Mouse (Mus musculus): ENCODE measurements around the gene Lgals1. TPM values are rescaled to one million over a fixed set of nuclear protein-coding genes. Genes with fewer than 3 reads are reported as not detected.

Lgals1 gene
- polyA plus RNA-seq, 1 experiment from 2014 or later = 397 TPM

DNA sequence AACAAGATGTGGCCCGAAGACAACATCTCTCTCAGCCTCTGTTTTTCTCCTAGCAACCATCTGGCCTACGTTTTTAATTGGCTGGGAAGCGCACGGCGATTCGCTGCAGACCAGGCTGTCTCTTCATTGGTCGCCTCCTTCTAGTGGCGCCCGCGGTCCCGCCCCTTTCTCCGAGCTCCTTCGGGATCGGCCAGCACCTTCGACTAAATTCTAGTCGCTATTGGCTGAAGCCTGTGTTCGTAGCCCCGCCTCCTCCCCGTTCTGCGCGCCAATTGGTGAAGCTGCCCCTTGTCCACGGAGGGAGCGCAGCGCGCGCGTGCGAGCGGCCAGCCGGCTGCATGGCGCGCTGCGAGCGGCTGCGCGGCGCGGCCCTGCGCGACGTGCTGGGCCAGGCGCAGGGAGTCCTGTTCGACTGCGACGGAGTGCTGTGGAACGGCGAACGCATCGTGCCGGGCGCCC is 12.9 kb upstream of the Lgals1 start, which contains the start of gene Pdxp:
Gene Pdxp, plus strand, starts transcription at position 288 of the 459 bp plus-strand sequence.
- H3K4me2 ChIP-seq = peak within 1 kb of the TSS; percentile 100
- 0 out of 2 replicates have a peak, but pooled peaks cover 6% of the 10 kb centered on the region for H3K27me3 ChIP-seq
- ATAC-seq (ENCODE audit: insufficient read depth) = peak; percentile 88
- peak within 1 kb of the TSS; percentile 68 for H3K4me3 ChIP-seq (replicated peaks)
- peak within 1 kb of the TSS; percentile 69 for H3K9ac ChIP-seq
- H3K27ac ChIP-seq (replicated peaks) = peak within 1 kb of the TSS; percentile 70
- H3K36me3 ChIP-seq (replicated peaks) = peaks cover 35% of the 10 kb centered on the region
- H3K4me1 ChIP-seq (replicated peaks) = peaks cover 54% of the 10 kb centered on the region
- no peaks in the 10 kb centered on the region for H3K9me3 ChIP-seq (replicated peaks)
- WGBS (ENCODE audit: insufficient replicate concordance) = under 1% methylated on average over 51 of the region's 51 CpGs

DNA sequence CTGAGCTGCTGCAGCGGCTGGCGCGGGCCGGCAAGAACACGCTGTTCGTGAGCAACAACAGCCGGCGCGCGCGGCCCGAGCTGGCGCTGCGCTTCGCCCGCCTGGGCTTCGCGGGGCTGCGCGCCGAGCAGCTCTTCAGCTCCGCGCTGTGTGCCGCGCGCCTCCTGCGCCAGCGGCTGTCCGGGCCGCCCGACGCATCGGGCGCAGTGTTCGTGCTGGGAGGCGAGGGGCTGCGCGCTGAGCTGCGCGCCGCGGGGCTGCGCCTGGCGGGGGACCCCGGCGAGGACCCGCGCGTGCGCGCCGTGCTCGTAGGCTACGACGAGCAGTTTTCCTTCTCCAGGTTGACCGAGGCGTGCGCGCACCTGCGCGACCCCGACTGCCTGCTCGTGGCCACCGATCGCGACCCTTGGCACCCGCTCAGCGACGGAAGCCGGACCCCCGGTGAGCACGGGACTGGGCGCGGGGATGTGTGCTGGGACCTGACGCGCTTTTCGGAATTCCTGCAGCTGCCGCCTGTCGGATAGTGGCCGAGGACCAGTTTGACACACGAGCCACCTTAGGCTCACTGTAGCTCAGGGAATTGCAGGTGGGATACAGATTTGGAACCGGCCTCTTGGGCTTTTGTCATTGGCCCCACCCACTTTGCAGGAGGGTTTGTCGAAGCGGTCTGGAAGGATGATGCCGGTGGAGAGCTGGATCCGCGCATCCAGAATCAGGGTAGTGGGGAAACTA is 12.3 kb upstream of the Lgals1 start:
- Histone ChIP-seq H3K4me3 (replicated peaks) (peak overlapping the region; percentile 68), H3K36me3 (replicated peaks) (peaks cover 34% of the 10 kb centered on the region), H3K4me1 (replicated peaks) (peaks cover 52% of the 10 kb centered on the region), H3K9me3 (replicated peaks) (no peaks in the 10 kb centered on the region), H3K27me3 (0 out of 2 replicates have a peak, but pooled peaks cover 6% of the 10 kb centered on the region), H3K4me2 (peak overlapping the region; percentile 100), H3K9ac (peak overlapping the region; percentile 69), H3K27ac (replicated peaks) (peak overlapping the region; percentile 70)
- under 1% methylated on average over 87 of the region's 87 CpGs for WGBS (ENCODE audit: insufficient replicate concordance)
- ATAC-seq (ENCODE audit: insufficient read depth) = peak; percentile 61

DNA sequence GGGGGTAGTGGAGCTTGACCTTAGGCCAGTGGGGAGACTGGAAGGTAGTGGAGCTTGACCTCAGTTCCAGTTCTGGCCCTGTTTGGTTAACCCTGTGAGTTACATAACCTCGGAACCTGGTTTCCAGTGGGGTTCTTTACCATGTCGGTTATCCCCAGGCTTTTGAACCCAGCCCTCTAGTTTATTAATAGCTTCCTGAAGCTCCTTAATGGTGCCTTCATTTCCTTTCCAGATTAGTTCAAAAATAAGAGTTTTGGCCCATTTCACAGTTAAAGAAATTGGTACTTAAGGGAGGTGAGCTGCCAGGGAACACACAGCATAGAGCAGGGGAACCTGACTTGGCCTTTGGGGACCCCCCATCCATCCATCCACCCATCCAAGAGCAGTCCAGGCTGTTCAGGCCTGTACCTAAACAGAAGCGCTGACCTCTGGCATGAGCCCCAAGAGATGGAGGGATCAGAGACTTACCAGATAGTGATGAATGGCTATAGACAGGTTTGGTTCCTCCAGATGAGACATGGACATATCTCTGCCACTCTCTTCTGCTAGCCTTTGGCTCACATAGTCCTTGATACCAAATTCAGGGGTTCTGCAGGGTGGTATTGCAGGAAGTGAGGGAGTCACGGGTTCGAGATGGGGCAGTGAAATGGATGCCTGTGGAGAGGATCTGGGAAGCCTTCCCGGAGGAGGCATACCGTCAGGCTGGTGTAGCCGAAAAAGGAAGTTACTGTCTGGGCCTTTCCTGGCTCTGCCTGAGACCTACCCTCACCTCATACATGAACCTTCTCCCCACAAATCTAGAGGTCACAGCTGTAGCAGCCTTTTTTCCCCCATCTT is 11.5 kb upstream of the Lgals1 start:
- H3K4me1 ChIP-seq (replicated peaks) = peaks cover 53% of the 10 kb centered on the region
- H3K4me3 ChIP-seq (replicated peaks) = peak overlapping the region; percentile 68
- H3K9me3 ChIP-seq (replicated peaks) = no peaks in the 10 kb centered on the region
- WGBS (ENCODE audit: insufficient replicate concordance) = 37% methylated on average over 8 of the region's 8 CpGs
- H3K36me3 ChIP-seq (replicated peaks) = peaks cover 26% of the 10 kb centered on the region
- no peak overlapping the region; the same call in 1 of the 2 replicates for H3K27ac ChIP-seq (replicated peaks)
- 0 out of 2 replicates have a peak, but pooled peaks cover 6% of the 10 kb centered on the region for H3K27me3 ChIP-seq
- peak overlapping the region; percentile 69 for H3K9ac ChIP-seq
- H3K4me2 ChIP-seq = peak overlapping the region; percentile 100
- no peak for ATAC-seq (ENCODE audit: insufficient read depth)

DNA sequence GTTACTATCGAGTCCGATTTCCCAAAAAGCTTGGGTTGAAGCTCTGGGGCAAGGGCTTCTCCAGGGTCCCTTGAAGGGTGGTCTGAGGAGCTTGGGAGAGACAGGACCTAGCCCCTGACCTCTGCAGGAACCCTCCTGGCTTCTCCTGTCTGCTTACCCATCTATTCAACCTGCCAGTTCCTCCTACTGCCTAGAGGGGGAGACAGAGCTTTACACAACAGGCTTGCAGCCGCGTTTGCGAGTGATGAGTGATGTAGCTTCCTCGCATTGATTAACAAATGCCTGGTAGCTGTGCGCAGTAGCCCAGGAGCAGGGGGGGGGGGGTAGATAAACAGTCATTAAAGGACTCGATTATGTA is 10.9 kb upstream of the Lgals1 start:
- Histone ChIP-seq H3K9ac (no peak overlapping the region), H3K27ac (replicated peaks) (no peak overlapping the region; the same call in 1 of the 2 replicates), H3K4me2 (peak overlapping the region; percentile 100), H3K27me3 (0 out of 2 replicates have a peak, but pooled peaks cover 6% of the 10 kb centered on the region), H3K36me3 (replicated peaks) (peaks cover 20% of the 10 kb centered on the region), H3K9me3 (replicated peaks) (no peaks in the 10 kb centered on the region), H3K4me3 (replicated peaks) (peak overlapping the region; percentile 68), H3K4me1 (replicated peaks) (peaks cover 59% of the 10 kb centered on the region)
- WGBS (ENCODE audit: insufficient replicate concordance) = 6% methylated on average over 8 of the region's 8 CpGs
- ATAC-seq (ENCODE audit: insufficient read depth) = no peak

DNA sequence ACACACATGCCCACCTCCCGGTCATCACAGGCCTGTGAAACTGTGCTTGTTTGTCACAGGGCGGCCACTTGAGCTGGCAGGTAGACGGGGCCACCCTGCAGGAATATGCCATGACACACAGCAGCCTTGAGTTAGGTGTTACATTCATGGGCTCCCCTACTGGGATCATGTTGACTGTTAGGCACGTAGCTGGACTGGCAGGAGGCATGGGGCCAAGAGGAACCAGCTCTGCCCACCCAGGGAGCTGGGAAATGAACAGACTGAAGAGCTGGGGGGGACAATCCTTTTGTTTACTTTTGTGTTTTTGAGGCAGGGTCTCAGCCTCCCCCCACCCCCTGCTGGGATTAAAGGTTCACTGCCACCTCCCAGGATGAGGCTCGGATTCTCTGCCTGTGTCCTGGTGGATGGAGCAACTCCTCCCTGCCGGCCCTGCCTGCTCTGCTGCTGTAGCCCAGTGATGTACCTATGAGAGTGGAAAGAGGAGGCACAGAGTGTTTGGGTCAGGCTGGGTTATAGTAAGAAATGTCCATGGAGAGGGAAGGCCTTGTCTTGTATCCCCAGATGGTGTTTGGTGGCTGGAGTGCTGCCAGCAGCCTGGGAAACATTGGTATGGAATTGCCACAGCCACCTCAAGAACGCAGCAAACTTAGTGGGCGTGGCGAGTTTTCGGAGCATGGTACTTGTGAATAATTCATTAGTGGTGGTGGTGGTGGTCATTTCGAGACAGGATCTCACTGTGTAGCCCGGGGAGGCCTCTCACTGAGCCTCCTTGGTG is 10.3 kb upstream of the Lgals1 start:
- Histone ChIP-seq H3K4me2 (peak overlapping the region; percentile 100), H3K27ac (replicated peaks) (peak overlapping the region; percentile 48), H3K27me3 (0 out of 2 replicates have a peak, but pooled peaks cover 6% of the 10 kb centered on the region), H3K9ac (no peak overlapping the region), H3K4me1 (replicated peaks) (peaks cover 61% of the 10 kb centered on the region), H3K9me3 (replicated peaks) (no peaks in the 10 kb centered on the region), H3K4me3 (replicated peaks) (peak overlapping the region; percentile 4; the same call in 1 of the 2 replicates), H3K36me3 (replicated peaks) (peaks cover 15% of the 10 kb centered on the region)
- ATAC-seq (ENCODE audit: insufficient read depth) = no peak
- WGBS (ENCODE audit: insufficient replicate concordance) = 77% methylated on average over 12 of the region's 12 CpGs

DNA sequence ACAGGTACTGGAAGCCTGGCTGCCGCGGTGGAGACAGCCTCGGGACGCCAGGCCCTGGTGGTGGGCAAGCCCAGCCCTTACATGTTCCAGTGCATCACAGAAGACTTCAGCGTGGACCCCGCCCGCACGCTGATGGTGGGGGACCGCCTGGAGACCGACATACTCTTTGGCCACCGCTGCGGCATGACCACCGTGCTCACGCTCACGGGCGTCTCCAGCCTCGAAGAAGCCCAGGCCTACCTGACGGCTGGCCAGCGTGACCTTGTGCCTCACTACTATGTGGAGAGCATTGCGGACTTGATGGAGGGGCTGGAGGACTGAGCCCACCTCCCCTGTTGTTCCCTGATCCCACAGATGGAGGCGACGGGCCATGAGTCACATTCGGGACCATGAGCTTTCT is 8.4 kb upstream of the Lgals1 start:
- Histone ChIP-seq H3K27ac (replicated peaks) (no peak overlapping the region), H3K36me3 (replicated peaks) (peaks cover 10% of the 10 kb centered on the region; the same call in 1 of the 2 replicates), H3K4me1 (replicated peaks) (peaks cover 68% of the 10 kb centered on the region), H3K27me3 (0 out of 2 replicates have a peak, but pooled peaks cover 6% of the 10 kb centered on the region), H3K4me3 (replicated peaks) (no peak overlapping the region), H3K9ac (no peak overlapping the region), H3K4me2 (no peak overlapping the region), H3K9me3 (replicated peaks) (no peaks in the 10 kb centered on the region)
- ATAC-seq (ENCODE audit: insufficient read depth) = no peak
- 87% methylated on average over 23 of the region's 23 CpGs for WGBS (ENCODE audit: insufficient replicate concordance)

DNA sequence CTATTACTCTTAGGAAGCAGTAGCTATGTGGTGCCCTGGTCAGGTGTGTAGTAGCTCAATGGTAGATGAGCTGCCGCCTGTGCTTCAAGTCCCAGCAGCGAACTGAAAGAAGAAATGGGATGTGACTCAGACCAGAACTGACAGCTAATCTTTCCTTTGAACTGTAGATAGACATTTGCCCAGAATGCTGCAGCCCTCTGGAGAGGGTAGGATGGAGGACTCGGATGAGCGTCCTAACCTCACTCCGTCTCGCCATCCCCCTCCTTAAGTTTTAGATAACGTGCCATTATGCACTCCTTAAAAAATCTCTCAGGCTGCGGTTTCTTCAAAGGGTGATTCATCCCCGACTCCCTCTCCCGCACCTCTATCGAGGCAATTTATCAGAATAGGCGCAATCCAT is 6.6 kb upstream of the Lgals1 start:
- ATAC-seq (ENCODE audit: insufficient read depth) = no peak
- 76% methylated on average over 12 of the region's 12 CpGs for WGBS (ENCODE audit: insufficient replicate concordance)
- Histone ChIP-seq H3K36me3 (replicated peaks) (peaks cover 10% of the 10 kb centered on the region; the same call in 1 of the 2 replicates), H3K4me1 (replicated peaks) (peaks cover 68% of the 10 kb centered on the region), H3K9ac (no peak overlapping the region), H3K4me3 (replicated peaks) (no peak overlapping the region), H3K9me3 (replicated peaks) (no peaks in the 10 kb centered on the region), H3K27me3 (no peaks in the 10 kb centered on the region), H3K4me2 (no peak overlapping the region), H3K27ac (replicated peaks) (peak overlapping the region; percentile 66)

DNA sequence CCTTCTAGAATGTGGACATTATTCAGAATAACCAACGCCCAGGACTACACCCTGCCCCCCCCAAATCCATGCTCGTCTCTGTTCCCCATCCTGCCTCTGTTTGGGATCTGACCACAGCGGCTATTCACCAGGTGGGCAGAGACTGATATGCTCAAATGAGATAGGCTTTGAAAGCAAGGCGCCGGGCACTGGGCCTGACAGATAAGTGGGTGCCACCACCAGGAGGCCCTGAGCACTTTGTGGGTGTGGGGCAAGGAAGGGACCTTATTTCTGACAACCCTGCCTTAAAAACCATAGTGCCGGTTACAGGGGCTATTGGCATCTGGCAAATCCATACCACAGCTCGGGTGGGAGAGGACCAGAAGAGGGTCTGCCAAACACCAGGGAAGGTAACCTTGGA is 3.8 kb upstream of the Lgals1 start:
- Histone ChIP-seq H3K4me3 (replicated peaks) (peak overlapping the region; percentile 49), H3K9ac (peak overlapping the region; percentile 66), H3K27ac (replicated peaks) (peak overlapping the region; percentile 98), H3K4me1 (replicated peaks) (peaks cover 75% of the 10 kb centered on the region), H3K4me2 (peak overlapping the region; percentile 79), H3K36me3 (replicated peaks) (peaks cover 10% of the 10 kb centered on the region; the same call in 1 of the 2 replicates), H3K9me3 (replicated peaks) (no peaks in the 10 kb centered on the region), H3K27me3 (no peaks in the 10 kb centered on the region)
- ATAC-seq (ENCODE audit: insufficient read depth) = peak; percentile 81
- 13% methylated on average over 7 of the region's 7 CpGs for WGBS (ENCODE audit: insufficient replicate concordance)

DNA sequence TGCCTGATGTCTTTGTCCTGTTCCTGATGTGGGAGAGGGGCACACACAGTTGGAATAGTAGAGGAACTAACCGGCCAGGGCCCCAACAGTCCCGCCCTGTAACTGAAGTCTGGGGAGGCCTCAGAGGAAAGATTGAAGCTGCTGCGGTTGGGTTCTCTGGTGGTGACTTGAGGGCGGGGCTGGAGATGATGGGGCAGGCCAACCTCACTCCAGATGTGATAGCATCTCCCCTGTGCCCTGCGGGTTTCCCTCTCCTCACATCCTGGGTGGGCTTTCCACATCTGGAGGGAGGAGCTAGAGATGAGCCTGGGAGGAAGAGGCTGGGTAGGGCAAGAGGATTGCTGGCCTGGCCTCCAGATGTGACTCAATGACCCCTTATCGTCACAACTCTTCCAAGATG is 2.9 kb upstream of the Lgals1 start:
- peak; percentile 77 for ATAC-seq (ENCODE audit: insufficient read depth)
- peak overlapping the region; percentile 49 for H3K4me3 ChIP-seq (replicated peaks)
- H3K27ac ChIP-seq (replicated peaks) = peak overlapping the region; percentile 98
- no peaks in the 10 kb centered on the region for H3K9me3 ChIP-seq (replicated peaks)
- H3K4me2 ChIP-seq = peak overlapping the region; percentile 79
- WGBS (ENCODE audit: insufficient replicate concordance) = 15% methylated on average over 6 of the region's 6 CpGs
- H3K36me3 ChIP-seq (replicated peaks) = peaks cover 5% of the 10 kb centered on the region; the same call in 1 of the 2 replicates
- peak overlapping the region; percentile 66 for H3K9ac ChIP-seq
- no peaks in the 10 kb centered on the region for H3K27me3 ChIP-seq
- peaks cover 84% of the 10 kb centered on the region for H3K4me1 ChIP-seq (replicated peaks)

DNA sequence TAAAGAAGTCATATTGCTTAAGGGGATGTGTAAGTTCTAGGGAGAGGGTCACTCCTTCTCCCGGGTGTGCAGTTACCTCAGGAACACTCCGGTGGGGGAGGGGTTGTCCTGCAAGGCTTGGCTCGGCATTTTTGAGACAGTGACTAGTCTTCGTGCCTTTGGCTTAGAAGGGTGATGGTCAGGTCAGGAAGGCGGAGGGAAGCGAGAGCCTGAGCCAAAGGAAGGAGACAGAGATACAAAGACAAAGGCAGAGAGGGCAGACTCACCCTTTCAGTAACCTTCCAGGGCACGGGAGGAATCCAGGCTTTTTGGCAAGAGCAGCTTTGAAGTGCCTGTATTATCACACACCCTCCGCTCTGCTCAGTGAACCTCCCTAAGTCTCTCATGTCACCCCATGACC is 1.4 kb upstream of the Lgals1 start:
- WGBS (ENCODE audit: insufficient replicate concordance) = 51% methylated on average over 8 of the region's 8 CpGs
- Histone ChIP-seq H3K9ac (no peak overlapping the region), H3K27ac (replicated peaks) (peak overlapping the region; percentile 98), H3K9me3 (replicated peaks) (no peaks in the 10 kb centered on the region), H3K4me3 (replicated peaks) (no peak overlapping the region), H3K4me1 (replicated peaks) (peaks cover 87% of the 10 kb centered on the region), H3K4me2 (peak overlapping the region; percentile 92; the same call in 1 of the 2 replicates), H3K36me3 (replicated peaks) (peaks cover 8% of the 10 kb centered on the region; the same call in 1 of the 2 replicates), H3K27me3 (no peaks in the 10 kb centered on the region)
- no peak for ATAC-seq (ENCODE audit: insufficient read depth)

All from liver, embryonic 15.5 days (tissue).